Mouse (Mus musculus) layer of hippocampus, postnatal 36 days (tissue): ENCODE results near the gene Pde4d. TPM values are rescaled to one million over a fixed set of nuclear protein-coding genes. Genes with fewer than 3 reads are reported as not detected.

Source experiments
- DNase-seq, 2 experiments: peaks; one replicate each; pipeline ENCODE4 v3.0.0; 2022
- microRNA-seq, 2 experiments: library from miRNA; unstranded; fragments of <30 nt; microRNA quantifications; one replicate each; pipeline ENCODE4 v1.2.0; 2021
- total RNA-seq, 2 experiments: library from RNA; stranded (reverse); gene quantifications; 2 replicates each; pipeline ENCODE4 v1.2.3; 2021

The Pde4d gene
- total RNA-seq, 2 experiments from 2014 or later: 69.7 to 69.8 TPM

GRCm38 (mm10) chr13:109951466-109951865, 1501.7 kb downstream of the Pde4d start:
- DNase-seq: no peak

- DNase-seq: no peak
Measured at GRCm38 (mm10) chr13:109954189-109954588, 1504.4 kb downstream of the Pde4d start.

- no peak for DNase-seq
Measured at GRCm38 (mm10) chr13:109957953-109958352, 1508.2 kb downstream of the Pde4d start.

- DNase-seq: no peak
Measured at GRCm38 (mm10) chr13:109982821-109983443, 1533.2 kb downstream of the Pde4d start.

- no peak for DNase-seq
Measured at GRCm38 (mm10) chr13:109985411-109985810, 1535.7 kb downstream of the Pde4d start.

- no peak for DNase-seq
Measured at GRCm38 (mm10) chr13:109985892-109986291, 1536.1 kb downstream of the Pde4d start.

- peak; percentile 42 to 45 for DNase-seq
Measured at GRCm38 (mm10) chr13:109992775-109993505, 1543.2 kb downstream of the Pde4d start.

GRCm38 (mm10) chr13:109994240-109994764, 1544.6 kb downstream of the Pde4d start:
- no peak for DNase-seq

- no peak for DNase-seq
Measured at GRCm38 (mm10) chr13:110002081-110002480, 1552.3 kb downstream of the Pde4d start.

Small RNAs within 50 kb of the gene (microRNA-seq; reads per million reads assigned to microRNA genes)
- 0 reads per million in 2 experiments for gene Mir1904
- 23.5 to 28.7 reads per million in 2 experiments for gene Mir582

Other genes with a start within 250 kb of the Pde4d start
- 1 to 10 TPM; 7.5 to 7.6 TPM for gene Elovl7, start 235.5 kb upstream of the Pde4d start, total RNA-seq
- gene Depdc1b, start 133.6 kb upstream of the Pde4d start, total RNA-seq: under 1 TPM; 0.56 to 0.85 TPM